Mouse (Mus musculus) intestine, embryonic 16.5 days (tissue): Measurements from ENCODE around the gene Olfr1019. TPM values are rescaled to one million over a fixed set of nuclear protein-coding genes. Genes with fewer than 3 reads are reported as not detected.

Source experiments
- ATAC-seq: fragments of 200-750 bp; cut with Nextera tagmentation; 2 replicates; pipeline ENCODE4 v1.8.0; 2017; ENCODE audit warnings: moderate TSS enrichment, moderate library complexity
- H3K27ac ChIP-seq: fragments of 300-500 bp; sonication (generic); 2 replicates; pipeline ENCODE4 v1.5.1; 2014; ENCODE audit warnings: mild to moderate bottlenecking, low read length
- H3K27me3 ChIP-seq: fragments of 300-500 bp; sonication (generic); replicated peaks from 2 replicates; pipeline ENCODE4 v1.6.1; 2014; ENCODE audit warnings: low read length, control low read depth, mixed read lengths; ENCODE audit not compliant: control insufficient read depth, insufficient read depth
- H3K36me3 ChIP-seq: fragments of 300-500 bp; sonication (generic); 2 replicates; pipeline ENCODE4 v1.6.1; 2014; ENCODE audit warnings: low read length, control low read depth; ENCODE audit not compliant: control insufficient read depth, insufficient read depth
- H3K4me1 ChIP-seq: fragments of 300-500 bp; sonication (generic); 2 replicates; pipeline ENCODE4 v1.6.1; 2014; ENCODE audit warnings: low read length, control low read depth, mixed read lengths; ENCODE audit not compliant: control insufficient read depth, insufficient read depth
- H3K4me2 ChIP-seq: fragments of 300-500 bp; sonication (generic); 2 replicates; pipeline ENCODE4 v1.6.1; 2014; ENCODE audit warnings: low read depth, low read length, control low read depth
- H3K4me3 ChIP-seq: fragments of 300-500 bp; sonication (generic); 2 replicates; pipeline ENCODE4 v1.5.1; 2014; ENCODE audit warnings: mild to moderate bottlenecking, low read length
- H3K9ac ChIP-seq: fragments of 300-500 bp; sonication (generic); 2 replicates; pipeline ENCODE4 v1.6.1; 2014; ENCODE audit warnings: low read depth, low read length
- H3K9me3 ChIP-seq: fragments of 300-500 bp; sonication (generic); 2 replicates; pipeline ENCODE4 v1.6.1; 2016; ENCODE audit warnings: low read length, control low read depth; ENCODE audit not compliant: control insufficient read depth
- WGBS: fragments of 180-500 bp; shearing (Covaris S2); extraction: QIAGEN DNeasy Blood & Tissue Kit; methylation state at CpG from one replicate; pipeline ENCODE4 v1.1.7; 2014; 5-methylcytosine and 5-hydroxymethylcytosine counted together
- polyA plus RNA-seq: library from polyadenylated mRNA; unstranded; fragments of >200 nt; fragmentation: Nextera tagmentation; extraction: Ambion mirVana; gene quantifications from 2 replicates; pipeline ENCODE4 v1.2.1, GENCODE M21; 2015

The Olfr1019 gene
- polyA plus RNA-seq: not detected in 2 replicates

DNA sequence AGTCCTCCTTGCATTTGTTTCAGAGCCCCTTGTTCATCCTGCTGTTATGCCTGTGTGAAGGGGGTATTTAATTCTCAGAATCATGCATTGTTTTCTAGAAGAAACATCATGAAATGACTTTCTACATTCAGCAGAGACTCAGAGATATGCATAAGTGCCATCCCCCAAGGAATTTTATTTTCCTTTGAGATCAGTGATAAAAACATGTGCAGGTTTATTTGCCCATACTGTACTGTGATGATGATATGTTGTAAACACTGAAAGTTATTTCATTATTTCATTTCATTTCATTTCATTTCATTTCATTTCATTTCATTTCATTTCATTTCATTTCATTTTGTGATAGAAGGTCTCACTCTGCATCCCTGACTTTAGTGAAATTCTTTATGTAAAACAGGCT is at the start of gene Olfr1019:
Gene Olfr1019, minus strand, starts transcription at position 101 of the 400 bp plus-strand sequence.
- Histone ChIP-seq H3K4me1 (no peaks in the 10 kb centered on the region), H3K36me3 (no peaks in the 10 kb centered on the region), H3K9me3 (no peaks in the 10 kb centered on the region), H3K9ac (no peak within 1 kb of the TSS), H3K4me3 (no peak within 1 kb of the TSS), H3K27me3 (no peaks in the 10 kb centered on the region), H3K27ac (no peak within 1 kb of the TSS), H3K4me2 (no peak within 1 kb of the TSS)
- no peak for ATAC-seq

GRCm38 (mm10) chr2:85885340-85885739 is 40.1 kb upstream of the Olfr1019 start, which contains the start of gene Olfr1023:
Olfr1023 (plus strand) TSS chr2:85885640.
- ATAC-seq: no peak
- Histone ChIP-seq H3K9me3 (no peaks in the 10 kb centered on the region), H3K9ac (no peak within 1 kb of the TSS), H3K27ac (no peak within 1 kb of the TSS), H3K4me1 (no peaks in the 10 kb centered on the region), H3K36me3 (no peaks in the 10 kb centered on the region), H3K4me3 (no peak within 1 kb of the TSS), H3K27me3 (no peaks in the 10 kb centered on the region), H3K4me2 (no peak within 1 kb of the TSS)
- WGBS: 76% methylated on average over 2 of the region's 2 CpGs

GRCm38 (mm10) chr2:85868294-85868693 is 23.0 kb upstream of the Olfr1019 start, which contains the start of gene Olfr1022:
Olfr1022 (plus strand) TSS chr2:85868594.
- no peaks in the 10 kb centered on the region for H3K4me1 ChIP-seq
- no peaks in the 10 kb centered on the region for H3K36me3 ChIP-seq
- no peak within 1 kb of the TSS for H3K4me2 ChIP-seq
- H3K9ac ChIP-seq: no peak within 1 kb of the TSS
- no peak within 1 kb of the TSS for H3K27ac ChIP-seq
- no peaks in the 10 kb centered on the region for H3K27me3 ChIP-seq
- no peak for ATAC-seq
- 50% methylated on average over 2 of the region's 2 CpGs for WGBS
- H3K9me3 ChIP-seq: no peaks in the 10 kb centered on the region
- H3K4me3 ChIP-seq: no peak within 1 kb of the TSS

GRCm38 (mm10) chr2:85846730-85847129 is 1.4 kb upstream of the Olfr1019 start, which contains the start of gene Olfr1020:
Olfr1020 (plus strand) TSS chr2:85847030.
- no peak for ATAC-seq
- Histone ChIP-seq H3K27ac (no peak within 1 kb of the TSS), H3K36me3 (no peaks in the 10 kb centered on the region), H3K9ac (no peak within 1 kb of the TSS), H3K4me1 (no peaks in the 10 kb centered on the region), H3K4me3 (no peak within 1 kb of the TSS), H3K27me3 (no peaks in the 10 kb centered on the region), H3K4me2 (no peak within 1 kb of the TSS), H3K9me3 (no peaks in the 10 kb centered on the region)
- 79% methylated on average over 1 of the region's 1 CpGs for WGBS

DNA sequence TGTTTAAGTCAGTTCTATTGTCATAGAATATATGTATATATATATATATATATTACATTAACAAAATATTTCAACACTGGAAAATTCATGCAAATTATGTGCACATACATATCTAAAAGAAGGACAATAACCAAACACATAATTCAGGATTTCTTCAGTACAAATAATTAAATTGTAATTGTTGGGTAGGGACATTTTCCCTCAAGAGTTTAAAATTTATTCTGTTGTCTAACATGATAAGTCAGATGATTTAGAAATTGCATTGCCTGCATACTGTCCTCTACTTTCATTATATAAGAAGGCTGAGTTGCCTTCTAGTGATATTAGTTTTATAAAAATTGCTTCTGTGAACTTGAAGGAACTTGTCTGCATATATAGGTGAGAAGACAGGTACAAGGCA is 27.1 kb downstream of the Olfr1019 start, which contains the start of gene Olfr1018:
Gene Olfr1018, plus strand, starts transcription at position 301 of the 400 bp plus-strand sequence.
- Histone ChIP-seq H3K4me3 (no peak within 1 kb of the TSS), H3K27ac (no peak within 1 kb of the TSS), H3K27me3 (no peaks in the 10 kb centered on the region), H3K36me3 (no peaks in the 10 kb centered on the region), H3K4me1 (no peaks in the 10 kb centered on the region), H3K4me2 (no peak within 1 kb of the TSS), H3K9ac (no peak within 1 kb of the TSS), H3K9me3 (no peaks in the 10 kb centered on the region)
- ATAC-seq: no peak

- Histone ChIP-seq H3K9ac (no peak overlapping the region), H3K27ac (no peak overlapping the region), H3K9me3 (no peaks in the 10 kb centered on the region), H3K4me2 (no peak overlapping the region), H3K36me3 (no peaks in the 10 kb centered on the region), H3K4me3 (no peak overlapping the region), H3K4me1 (no peaks in the 10 kb centered on the region), H3K27me3 (no peaks in the 10 kb centered on the region)
- WGBS: 85% methylated on average over 4 of the region's 4 CpGs
- ATAC-seq: no peak
Observed at GRCm38 (mm10) chr2:85804501-85804900, 40.8 kb downstream of the Olfr1019 start.

DNA sequence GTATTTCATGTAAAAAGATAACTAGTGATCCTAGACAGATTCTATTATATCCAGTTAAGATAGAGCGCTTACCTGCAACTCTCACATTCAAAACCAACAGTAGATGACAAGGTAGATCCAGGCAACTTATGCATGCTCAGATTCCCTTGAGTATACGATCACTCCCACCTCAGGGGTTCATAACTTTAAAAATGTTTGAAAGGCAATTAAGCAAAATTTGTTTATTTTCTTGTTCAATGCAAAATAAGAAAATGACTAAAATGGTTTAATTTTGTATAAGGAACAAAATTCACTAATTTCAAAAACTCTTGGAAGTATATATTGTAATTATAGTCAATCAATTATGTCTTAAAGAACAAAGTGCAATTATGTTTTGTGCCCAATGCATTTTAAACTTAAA is 42.8 kb downstream of the Olfr1019 start, which contains the start of gene Olfr1016:
Gene Olfr1016, minus strand, starts transcription at position 101 of the 400 bp plus-strand sequence.
- Histone ChIP-seq H3K27ac (no peak within 1 kb of the TSS), H3K4me1 (no peaks in the 10 kb centered on the region), H3K4me2 (no peak within 1 kb of the TSS), H3K9me3 (no peaks in the 10 kb centered on the region), H3K9ac (no peak within 1 kb of the TSS), H3K4me3 (no peak within 1 kb of the TSS), H3K36me3 (no peaks in the 10 kb centered on the region), H3K27me3 (no peaks in the 10 kb centered on the region)
- no peak for ATAC-seq
- 92% methylated on average over 2 of the region's 2 CpGs for WGBS

- H3K27me3 ChIP-seq: no peaks in the 10 kb centered on the region
- 53% methylated on average over 2 of the region's 2 CpGs for whole genome bisulfite sequencing
Observed at GRCm38 (mm10) chr2:85792331-85792730, 53.0 kb downstream of the Olfr1019 start.

More at GRCm38 (mm10) chr2:85792331-85792730, 53.0 kb downstream of the Olfr1019 start:
- no peak overlapping the region for H3K4me3 ChIP-seq
- no peak for ATAC-seq
- H3K4me1 ChIP-seq: no peaks in the 10 kb centered on the region
- no peak overlapping the region for H3K4me2 ChIP-seq
- H3K9ac ChIP-seq: no peak overlapping the region
- no peaks in the 10 kb centered on the region for H3K36me3 ChIP-seq
- no peak overlapping the region for H3K27ac ChIP-seq
- no peaks in the 10 kb centered on the region for H3K9me3 ChIP-seq
